Mouse (Mus musculus) lung, postnatal 14 days (tissue): Measurements from ENCODE around the gene Fbxw8.

ENCODE experiments used
- DNase-seq: peaks from one replicate; pipeline ENCODE4 v3.0.0; 2021

Gene Fbxw8

GRCm38 (mm10) chr5:118105536-118105935 lies 49.7 kb downstream of the Fbxw8 start:
- no peak for DNase-seq

- no peak for DNase-seq
Observed at GRCm38 (mm10) chr5:118099870-118100478, 55.3 kb downstream of the Fbxw8 start.

GRCm38 (mm10) chr5:118099069-118099869 lies 56.0 kb downstream of the Fbxw8 start:
- no peak for DNase-seq

GRCm38 (mm10) chr5:118096317-118096716 lies 58.9 kb downstream of the Fbxw8 start:
- no peak for DNase-seq

GRCm38 (mm10) chr5:118095849-118096248 lies 59.4 kb downstream of the Fbxw8 start:
- no peak for DNase-seq

GRCm38 (mm10) chr5:118095433-118095832 lies 59.8 kb downstream of the Fbxw8 start:
- DNase-seq = no peak

- DNase-seq = no peak
Observed at GRCm38 (mm10) chr5:118093321-118094035, 61.8 kb downstream of the Fbxw8 start.

GRCm38 (mm10) chr5:118090837-118091236 lies 64.4 kb downstream of the Fbxw8 start:
- peak; percentile 49 for DNase-seq

- DNase-seq = no peak
Observed at GRCm38 (mm10) chr5:118090101-118090500, 65.2 kb downstream of the Fbxw8 start.

GRCm38 (mm10) chr5:118089102-118089501 lies 66.2 kb downstream of the Fbxw8 start:
- no peak for DNase-seq

- DNase-seq = no peak
Observed at GRCm38 (mm10) chr5:118086956-118087355, 68.3 kb downstream of the Fbxw8 start.

- DNase-seq = no peak
Observed at GRCm38 (mm10) chr5:118085313-118085712, 70.0 kb downstream of the Fbxw8 start.

GRCm38 (mm10) chr5:118084171-118084727 lies 71.0 kb downstream of the Fbxw8 start:
- no peak for DNase-seq

GRCm38 (mm10) chr5:118083060-118083638 lies 72.1 kb downstream of the Fbxw8 start:
- no peak for DNase-seq

- peak; percentile 20 for DNase-seq
Observed at GRCm38 (mm10) chr5:118081996-118082395, 73.3 kb downstream of the Fbxw8 start.

GRCm38 (mm10) chr5:118081374-118081949 lies 73.8 kb downstream of the Fbxw8 start:
- DNase-seq = no peak

- DNase-seq = no peak
Observed at GRCm38 (mm10) chr5:118079839-118080250, 75.4 kb downstream of the Fbxw8 start.

GRCm38 (mm10) chr5:118079354-118079753 lies 75.9 kb downstream of the Fbxw8 start:
- DNase-seq = no peak

GRCm38 (mm10) chr5:118078550-118078949 lies 76.7 kb downstream of the Fbxw8 start:
- no peak for DNase-seq

GRCm38 (mm10) chr5:118076721-118077592 lies 78.3 kb downstream of the Fbxw8 start:
- DNase-seq = no peak

GRCm38 (mm10) chr5:118073213-118073773 lies 82.0 kb downstream of the Fbxw8 start:
- no peak for DNase-seq
